Mouse (Mus musculus): Measurements from ENCODE around the gene Angpt4. TPM values are rescaled to one million over a fixed set of nuclear protein-coding genes. Genes with fewer than 3 reads are reported as not detected.
A peak's percentile ranks its signal among the peaks of the same experiment; 100 is the strongest.

Gene Angpt4
- polyA plus RNA-seq, 2 experiments: 0.03 to 0.06 TPM

DNA sequence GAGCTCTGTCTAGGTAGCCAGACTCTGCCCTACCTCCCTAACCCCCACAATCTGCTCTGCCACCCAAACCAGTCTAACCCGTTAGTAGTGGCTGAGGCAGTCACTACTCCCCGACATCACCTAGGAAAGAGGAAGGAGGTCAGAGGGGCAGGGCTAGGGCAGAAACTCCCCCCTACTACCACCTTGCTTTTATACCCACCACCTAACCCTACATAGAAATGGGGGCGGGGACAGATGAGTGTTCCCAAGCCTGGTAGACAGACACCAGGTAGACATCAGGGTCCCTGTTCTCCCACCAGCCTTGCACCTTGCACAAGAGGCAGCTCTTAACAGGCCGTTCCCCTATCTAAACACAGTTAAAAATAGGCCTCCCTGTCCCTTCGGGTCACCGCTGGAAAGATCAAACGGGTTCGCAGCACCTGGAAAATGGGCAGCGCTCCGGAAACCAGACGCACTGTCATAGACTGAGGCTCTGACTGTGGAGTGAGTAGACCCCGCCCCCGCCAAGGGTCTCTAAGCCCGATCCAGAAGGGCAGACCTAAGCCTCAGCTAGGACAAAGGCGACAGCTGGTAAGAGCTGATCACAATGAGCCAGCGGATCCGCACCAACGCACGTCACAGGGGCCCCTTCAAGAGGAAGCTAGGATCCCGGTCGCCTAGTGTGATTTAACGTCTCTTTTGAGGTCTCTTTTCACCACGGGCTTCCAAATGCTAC lies 62.0 kb downstream of the Angpt4 start:
- Histone ChIP-seq H3K4me3 (ENCODE audit: insufficient read depth in 1 of 2, low read depth in 2 of 2, low read length in 2 of 2) (peak overlapping the region in 1 of 2 experiments; percentile 13; a peak in 1 of 4 replicates), H3K9ac (replicated peaks) (no peak overlapping the region), H3K36me3 (replicated peaks; ENCODE audit: control insufficient read depth, insufficient read depth, low read depth) (peaks cover 3% of the 10 kb centered on the region; the same call in 1 of the 2 replicates), H3K4me2 (ENCODE audit: low read depth) (peak overlapping the region; percentile 49), H3K9me3 (ENCODE audit: control insufficient read depth, low read length) (no peaks in the 10 kb centered on the region), H3K27ac (no peak overlapping the region), H3K27me3 (ENCODE audit: control insufficient read depth, insufficient read depth, low read length) (peaks cover 23% of the 10 kb centered on the region), H3K4me1 (replicated peaks; ENCODE audit: control insufficient read depth in 2 of 2, insufficient read depth in 2 of 2, low read length in 1 of 2) (peaks cover 0 to 13% of the 10 kb centered on the region in 2 experiments; a peak in 2 of 4 replicates)
- DNase-seq (ENCODE audit: low read depth in 3 of 3, low spot score in 3 of 3) (no peak), ATAC-seq (ENCODE audit: insufficient read depth) (no peak)
- WGBS (ENCODE audit: insufficient replicate concordance): 3% methylated on average over 23 of the region's 23 CpGs
- TF ChIP-seq EP300 (IDR thresholded peaks at IDR 0.05; ENCODE audit: low read depth) (no peak), CTCF (IDR thresholded peaks at IDR 0.05; ENCODE audit: low read depth) (no peak)

DNA sequence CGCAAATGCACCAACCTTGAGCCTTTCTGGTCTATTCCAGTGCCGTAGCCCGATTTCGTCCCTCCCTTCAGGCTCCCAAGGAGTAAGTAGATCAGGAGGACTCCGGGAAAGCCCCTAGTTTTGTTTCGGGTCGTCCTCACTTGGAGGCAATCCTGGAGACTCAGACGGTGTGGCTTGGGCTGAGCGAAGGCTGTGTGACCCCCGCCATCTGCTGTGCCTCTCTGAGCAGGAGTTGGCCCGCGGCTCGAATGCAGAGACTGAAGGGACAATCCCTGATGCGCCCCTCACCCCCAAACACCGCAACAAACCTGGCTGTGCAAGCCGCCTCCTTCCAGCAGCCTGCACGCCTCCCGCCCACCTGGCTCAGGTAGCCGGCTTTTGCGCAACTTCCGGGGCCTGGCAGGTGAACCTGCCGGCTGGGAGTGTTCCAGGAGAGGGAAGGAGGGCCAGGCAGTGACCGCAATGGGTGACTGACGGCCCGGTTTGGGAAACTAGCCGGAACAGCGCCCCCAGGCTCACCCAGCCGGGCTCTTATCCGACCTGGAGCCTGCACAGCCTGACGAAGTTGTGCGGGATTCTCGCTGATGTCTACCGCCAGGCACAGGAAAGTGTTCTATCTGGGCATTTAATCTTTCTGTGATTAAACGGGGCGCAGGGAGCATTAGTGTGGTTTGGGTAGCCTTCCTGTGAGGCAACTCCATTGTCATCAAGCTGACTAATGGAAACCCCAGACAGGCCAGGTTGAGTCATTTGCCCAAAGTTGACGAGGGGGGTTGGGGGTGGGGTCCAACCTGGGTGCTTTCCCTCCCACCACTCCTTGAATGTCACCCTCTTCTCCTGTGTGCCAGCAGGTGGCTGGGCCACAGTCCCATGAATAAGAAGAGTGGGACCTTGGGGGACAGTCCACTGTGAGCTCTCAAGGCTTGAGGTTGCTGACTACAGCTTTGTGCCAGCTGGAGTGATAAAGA lies 62.9 kb downstream of the Angpt4 start:
- Histone ChIP-seq H3K9ac (replicated peaks) (no peak overlapping the region), H3K4me1 (replicated peaks; ENCODE audit: control insufficient read depth in 2 of 2, insufficient read depth in 2 of 2, low read length in 1 of 2) (peaks cover 0 to 21% of the 10 kb centered on the region in 2 experiments; a peak in 2 of 4 replicates), H3K4me3 (ENCODE audit: insufficient read depth in 1 of 2, low read depth in 2 of 2, low read length in 2 of 2) (peak overlapping the region in 1 of 2 experiments; percentile 13; a peak in 2 of 4 replicates), H3K27ac (no peak overlapping the region), H3K27me3 (ENCODE audit: control insufficient read depth, insufficient read depth, low read length) (peaks cover 23% of the 10 kb centered on the region), H3K36me3 (replicated peaks; ENCODE audit: control insufficient read depth, insufficient read depth, low read depth) (peaks cover 3% of the 10 kb centered on the region; the same call in 1 of the 2 replicates), H3K9me3 (ENCODE audit: control insufficient read depth, low read length) (no peaks in the 10 kb centered on the region), H3K4me2 (ENCODE audit: low read depth) (peak overlapping the region; percentile 49)
- ATAC-seq (ENCODE audit: insufficient read depth): no peak
- TF ChIP-seq CTCF (IDR thresholded peaks at IDR 0.05; ENCODE audit: low read depth) (peak; percentile 29; the same call in 1 of the 2 replicates), EP300 (IDR thresholded peaks at IDR 0.05; ENCODE audit: low read depth) (no peak)
- 2% methylated on average over 36 of the region's 36 CpGs for WGBS (ENCODE audit: insufficient replicate concordance)
- no peak for DNase-seq (ENCODE audit: low read depth in 3 of 3, low spot score in 3 of 3)

GRCm38 (mm10) chr2:151975295-151975694 lies 64.3 kb downstream of the Angpt4 start:
- Histone ChIP-seq H3K9me3 (ENCODE audit: control insufficient read depth, low read length) (no peaks in the 10 kb centered on the region), H3K27ac (no peak overlapping the region), H3K4me2 (ENCODE audit: low read depth) (no peak overlapping the region), H3K27me3 (ENCODE audit: control insufficient read depth, insufficient read depth, low read length) (peaks cover 23% of the 10 kb centered on the region), H3K9ac (replicated peaks) (no peak overlapping the region), H3K4me1 (replicated peaks; ENCODE audit: control insufficient read depth in 2 of 2, insufficient read depth in 2 of 2, low read length in 1 of 2) (peaks cover 2 to 28% of the 10 kb centered on the region in 2 experiments; a peak in 2 of 4 replicates), H3K4me3 (ENCODE audit: insufficient read depth in 1 of 2, low read depth in 2 of 2, low read length in 2 of 2) (no peak overlapping the region), H3K36me3 (replicated peaks; ENCODE audit: control insufficient read depth, insufficient read depth, low read depth) (no peaks in the 10 kb centered on the region)
- DNase-seq (ENCODE audit: low read depth in 3 of 3, low spot score in 3 of 3) (no peak), ATAC-seq (ENCODE audit: insufficient read depth) (no peak)
- TF ChIP-seq CTCF (IDR thresholded peaks at IDR 0.05; ENCODE audit: low read depth): peak; percentile 45
- TF ChIP-seq EP300 (IDR thresholded peaks at IDR 0.05; ENCODE audit: low read depth): no peak
- 72% methylated on average over 5 of the region's 5 CpGs for WGBS (ENCODE audit: insufficient replicate concordance)

DNA sequence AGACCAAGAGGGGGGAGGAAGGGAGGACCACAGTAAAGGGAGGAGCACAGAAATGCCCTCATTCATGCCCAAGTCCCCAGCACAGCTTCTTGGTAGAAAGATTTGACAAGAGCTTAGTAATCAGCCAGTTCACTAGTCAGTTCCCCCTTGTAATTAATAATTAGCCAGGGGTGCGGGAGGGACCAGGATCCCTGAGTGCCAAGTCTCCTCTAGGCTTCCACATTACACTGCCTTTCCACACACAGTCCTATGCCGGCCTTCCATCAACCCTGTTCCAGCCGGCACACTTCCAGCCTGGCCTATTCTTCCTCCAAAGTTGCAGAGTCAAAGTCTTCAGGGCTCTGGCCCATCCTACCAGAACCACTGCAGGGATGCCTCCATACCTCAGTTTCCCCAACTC lies 65.1 kb downstream of the Angpt4 start:
- no peaks in the 10 kb centered on the region for H3K36me3 ChIP-seq (replicated peaks; ENCODE audit: control insufficient read depth, insufficient read depth, low read depth)
- H3K4me3 ChIP-seq (ENCODE audit: insufficient read depth in 1 of 2, low read depth in 2 of 2, low read length in 2 of 2): no peak overlapping the region
- H3K27ac ChIP-seq: no peak overlapping the region
- no peak for DNase-seq (ENCODE audit: low read depth in 3 of 3, low spot score in 3 of 3)
- peaks cover 4 to 31% of the 10 kb centered on the region in 2 experiments; a peak in 2 of 4 replicates for H3K4me1 ChIP-seq (replicated peaks; ENCODE audit: control insufficient read depth in 2 of 2, insufficient read depth in 2 of 2, low read length in 1 of 2)
- no peaks in the 10 kb centered on the region for H3K9me3 ChIP-seq (ENCODE audit: control insufficient read depth, low read length)
- H3K4me2 ChIP-seq (ENCODE audit: low read depth): no peak overlapping the region
- no peak for ATAC-seq (ENCODE audit: insufficient read depth)
- H3K9ac ChIP-seq (replicated peaks): no peak overlapping the region
- no peak for TF ChIP-seq EP300 (IDR thresholded peaks at IDR 0.05; ENCODE audit: low read depth)
- TF ChIP-seq CTCF (IDR thresholded peaks at IDR 0.05; ENCODE audit: low read depth): no peak
- WGBS (ENCODE audit: insufficient replicate concordance): 80% methylated on average over 3 of the region's 3 CpGs
- H3K27me3 ChIP-seq (ENCODE audit: control insufficient read depth, insufficient read depth, low read length): peaks cover 23% of the 10 kb centered on the region
